Mouse (Mus musculus) lung, postnatal 10 days (tissue): ENCODE results near the gene Art2b.
"Not testable (repeated sequence)": the region's sequence is repeated elsewhere in the genome, so short reads cannot be mapped to it uniquely, and the experiment has no call there.

ENCODE experiments used
- DNase-seq: peaks from one replicate; pipeline ENCODE4 v3.0.0; 2021

Art2b gene

GRCm38 (mm10) chr7:101585408-101585807 lies at the start of gene Art2b:
Gene Art2b, minus strand, starts transcription at chr7:101585600.
- DNase-seq, result no peak

DNA sequence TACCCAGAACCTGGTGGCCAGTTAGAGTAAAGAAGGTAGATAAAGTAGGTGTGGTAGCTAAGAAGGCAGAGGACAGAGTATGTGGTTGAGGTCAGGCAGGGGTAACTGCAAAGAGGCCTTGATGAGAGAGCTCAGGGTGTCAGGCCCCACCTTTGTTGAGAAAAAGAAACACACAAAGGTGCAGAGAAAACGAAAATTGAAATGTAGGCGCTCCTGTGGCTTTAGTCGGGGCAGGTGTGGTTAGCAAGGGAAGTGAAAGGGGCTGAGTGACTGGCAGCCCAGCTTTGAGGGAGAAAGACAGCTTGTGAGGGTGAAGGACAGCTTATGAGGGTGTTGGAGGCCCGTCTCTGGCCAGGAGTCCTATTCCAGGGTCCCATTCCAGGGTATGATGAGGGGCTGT lies 49.1 kb upstream of the Art2b start:
- DNase-seq, result no peak

- DNase-seq, result no peak
Measured at GRCm38 (mm10) chr7:101633629-101634177, 48.3 kb upstream of the Art2b start.

DNA sequence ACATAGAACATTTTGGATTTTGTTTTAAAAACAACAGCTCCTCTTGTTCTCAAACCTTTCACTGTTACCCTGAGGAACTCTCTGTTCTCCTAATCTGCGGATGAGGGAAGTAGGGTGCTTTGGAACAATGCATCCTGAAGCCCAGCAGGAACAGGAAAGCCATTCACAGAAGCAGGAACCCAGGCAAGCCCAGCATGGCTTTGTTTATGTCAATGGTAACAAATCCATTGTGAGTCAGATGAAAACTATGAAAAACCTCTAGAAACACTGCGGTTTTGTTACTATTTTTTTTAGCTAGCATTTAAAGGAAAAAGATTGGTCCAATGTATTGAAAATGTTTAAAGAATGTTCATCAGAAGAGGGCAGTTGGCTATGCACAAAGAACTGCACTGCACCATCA lies 43.1 kb upstream of the Art2b start:
- no peak for DNase-seq

GRCm38 (mm10) chr7:101627166-101627565 lies 41.8 kb upstream of the Art2b start:
- DNase-seq, result not testable (repeated sequence)

GRCm38 (mm10) chr7:101624283-101624682 lies 38.9 kb upstream of the Art2b start:
- no peak for DNase-seq

GRCm38 (mm10) chr7:101621861-101622260 lies 36.5 kb upstream of the Art2b start:
- not testable (repeated sequence) for DNase-seq

- peak; percentile 41 for DNase-seq
Measured at GRCm38 (mm10) chr7:101620373-101620772, 35.0 kb upstream of the Art2b start.

GRCm38 (mm10) chr7:101618273-101618672 lies 32.9 kb upstream of the Art2b start:
- no peak for DNase-seq

GRCm38 (mm10) chr7:101617438-101618165 lies 32.2 kb upstream of the Art2b start:
- no peak for DNase-seq

- DNase-seq, result no peak
Measured at GRCm38 (mm10) chr7:101616136-101616835, 30.9 kb upstream of the Art2b start.

- peak; percentile 41 for DNase-seq
Measured at GRCm38 (mm10) chr7:101615406-101615805, 30.0 kb upstream of the Art2b start.

GRCm38 (mm10) chr7:101612786-101613527 lies 27.6 kb upstream of the Art2b start:
- not testable (repeated sequence) for DNase-seq

GRCm38 (mm10) chr7:101607845-101608244 lies 22.4 kb upstream of the Art2b start:
- DNase-seq, result no peak

GRCm38 (mm10) chr7:101600406-101600805 lies 15.0 kb upstream of the Art2b start:
- DNase-seq, result no peak

DNA sequence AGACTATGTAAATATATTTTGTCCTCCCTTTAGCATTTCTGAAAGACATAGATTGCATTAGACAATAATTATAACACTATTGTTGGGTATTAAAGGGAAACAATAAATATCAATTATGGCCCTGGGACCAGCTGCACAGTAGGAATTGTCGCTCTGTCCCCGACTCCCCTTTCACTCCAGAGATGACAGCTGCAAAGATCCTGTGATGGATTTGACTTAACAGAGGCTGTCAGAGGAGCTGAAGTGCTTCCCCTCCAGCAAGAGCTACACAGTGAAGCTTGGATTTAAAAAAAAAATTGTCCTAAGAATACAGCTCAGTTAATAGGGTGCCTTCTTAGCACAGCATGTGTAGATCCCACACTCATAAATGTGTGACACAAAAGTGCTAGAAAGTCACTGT lies 13.1 kb upstream of the Art2b start:
- no peak for DNase-seq

DNA sequence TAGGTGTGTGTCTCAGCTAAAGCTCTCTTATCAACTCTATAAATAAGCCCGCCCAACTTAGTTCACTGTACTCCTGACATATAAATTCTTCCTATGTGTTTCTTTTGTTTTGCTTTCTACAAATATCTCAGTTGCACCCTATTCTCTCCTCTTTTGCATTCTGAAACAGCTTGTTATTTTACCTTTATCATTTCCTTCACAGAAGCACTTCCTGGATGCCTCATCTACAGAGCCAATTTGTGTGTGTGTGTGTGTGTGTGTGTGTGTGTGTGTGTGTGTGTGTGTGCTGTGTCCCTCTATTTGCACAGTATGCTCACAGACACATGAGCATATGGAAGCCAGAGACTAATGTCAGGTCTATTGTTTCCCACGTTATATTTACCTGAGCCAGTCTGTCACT lies 9.6 kb upstream of the Art2b start:
- DNase-seq, result no peak

GRCm38 (mm10) chr7:101584271-101584670 lies 1.1 kb downstream of the Art2b start:
- DNase-seq, result not testable (repeated sequence)

- DNase-seq, result no peak
Measured at GRCm38 (mm10) chr7:101582012-101582411, 3.4 kb downstream of the Art2b start.

GRCm38 (mm10) chr7:101580863-101581262 lies 4.5 kb downstream of the Art2b start:
- not testable (repeated sequence) for DNase-seq

DNA sequence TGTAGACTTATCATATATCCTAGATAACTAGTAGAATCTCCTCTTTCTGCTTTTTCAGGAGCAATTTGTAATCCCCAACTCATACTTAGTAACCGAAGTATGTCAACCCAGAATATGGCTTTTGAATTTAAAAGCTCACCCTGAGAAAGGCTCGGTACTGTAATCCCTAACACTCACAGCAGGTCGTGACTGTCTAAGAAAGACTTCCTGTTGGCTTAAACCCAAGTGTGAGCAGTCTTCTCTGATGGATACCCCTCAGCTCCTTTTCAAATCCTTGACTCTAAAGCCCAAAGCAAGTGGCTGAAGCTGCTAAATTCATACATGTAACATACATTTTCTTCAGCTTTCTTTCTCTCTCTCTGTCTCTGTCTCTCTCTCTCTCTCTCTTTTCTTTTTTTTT lies 11.0 kb downstream of the Art2b start:
- DNase-seq, result no peak

- DNase-seq, result not testable (repeated sequence)
Measured at GRCm38 (mm10) chr7:101573636-101574035, 11.8 kb downstream of the Art2b start.

DNA sequence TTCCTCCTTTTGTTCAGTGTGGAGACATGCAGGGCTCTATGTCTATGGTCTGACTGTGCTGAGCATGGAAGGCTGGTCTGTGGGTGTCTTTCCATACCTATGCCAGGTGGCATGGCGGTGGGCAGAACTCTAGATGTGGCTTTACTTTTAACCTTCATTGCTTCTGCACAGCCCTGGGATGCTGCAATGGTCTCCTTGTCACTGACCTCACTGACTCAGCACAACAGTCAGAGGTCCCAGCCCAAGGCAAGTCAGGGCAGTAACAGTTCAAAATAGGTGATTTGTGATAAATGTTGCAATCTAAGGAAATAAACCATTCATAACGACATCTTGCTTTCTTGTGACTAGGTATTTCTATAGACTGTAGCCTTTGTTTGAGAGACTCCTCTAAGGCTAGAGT lies 21.3 kb downstream of the Art2b start:
- no peak for DNase-seq
